ENCODE assay signal across 24 mouse cellular contexts in genomic region chr19:8672859-8673258, GRCm38 (mm10). TPM values are rescaled to one million over a fixed set of nuclear protein-coding genes. Genes with fewer than 3 reads are reported as not detected.
DNase-seq lines count a peak whose midpoint lies in the region; ATAC-seq and TF ChIP-seq lines count a peak whose summit lies in the region.
"Had no signal": no experiment of that assay in that cellular context is flagged by ENCODE, and none has a peak within 500 bp of the region (broad histone marks: within the 10 kb centered on the region; RNA-seq: fewer than 3 reads in every experiment).

No protein-coding gene starts in this region.

- peaks cover 33% of the 10 kb centered on the region for H3K4me1 ChIP-seq in liver, embryonic 12.5 days
- peaks cover 9% of the 10 kb centered on the region; the same call in 1 of the 2 replicates for H3K4me1 ChIP-seq in liver, postnatal 0 days (ENCODE audit: insufficient read depth)
- peaks cover 12% of the 10 kb centered on the region for H3K4me1 ChIP-seq in liver, embryonic 16.5 days (ENCODE audit: control insufficient read depth, low read depth, low read length)
- H3K4me1 ChIP-seq: embryonic facial prominence, embryonic 13.5 days; forebrain, embryonic 13.5 days; hindbrain, embryonic 12.5 days had no signal

- no peak for DNase-seq in liver, postnatal 0 days
- DNase-seq in heart, postnatal 4 days: no peak
- no peak for DNase-seq in T-cell, adult 2 months (ENCODE audit: low spot score)
- DNase-seq in urinary bladder, postnatal 36 days (ENCODE audit: low spot score in 2 of 2): no peak
- DNase-seq: adrenal gland, postnatal 10 days; cerebellum, adult 18-20 months; cerebellum, adult 9-11 months; cerebellum, postnatal 36 days; forebrain, postnatal 0 days; gastrocnemius, postnatal 14 days; heart, adult 2 months; heart, postnatal 36 days had no signal

- H3K27me3 ChIP-seq in liver, embryonic 12.5 days (replicated peaks): no peaks in the 10 kb centered on the region
- no peaks in the 10 kb centered on the region for H3K27me3 ChIP-seq in liver, postnatal 0 days (ENCODE audit: insufficient read depth, low read length)
- no peaks in the 10 kb centered on the region for H3K27me3 ChIP-seq in liver, embryonic 16.5 days (ENCODE audit: control insufficient read depth, insufficient read depth, low read depth, low read length)
- H3K27me3 ChIP-seq: CH12.LX; embryonic facial prominence, embryonic 13.5 days; forebrain, embryonic 13.5 days; hindbrain, embryonic 12.5 days had no signal

- WGBS in liver, embryonic 12.5 days (ENCODE audit: insufficient replicate concordance): 43% methylated on average over 3 of the region's 3 CpGs
- WGBS in liver, postnatal 0 days (ENCODE audit: insufficient replicate concordance): 68% methylated on average over 3 of the region's 3 CpGs
- 38% methylated on average over 3 of the region's 3 CpGs for WGBS in liver, embryonic 16.5 days (ENCODE audit: insufficient replicate concordance)

- peak overlapping the region; percentile 40 for H3K4me2 ChIP-seq in liver, embryonic 12.5 days
- H3K4me2 ChIP-seq in liver, postnatal 0 days (ENCODE audit: low read depth, low read length): no peak overlapping the region
- 0 out of 2 replicates have a peak overlapping the region, but pooled peaks have one; percentile 8 for H3K4me2 ChIP-seq in liver, embryonic 16.5 days (ENCODE audit: low read depth, low read length)
- H3K4me2 ChIP-seq: embryonic facial prominence, embryonic 13.5 days; forebrain, embryonic 13.5 days; heart, embryonic 13.5 days; hindbrain, embryonic 12.5 days had no signal

- no peaks in the 10 kb centered on the region for H3K9me3 ChIP-seq in liver, embryonic 12.5 days (replicated peaks)
- no peaks in the 10 kb centered on the region for H3K9me3 ChIP-seq in liver, postnatal 0 days (ENCODE audit: low read length)
- no peaks in the 10 kb centered on the region for H3K9me3 ChIP-seq in liver, embryonic 16.5 days (replicated peaks; ENCODE audit: control insufficient read depth, low read length)
- H3K9me3 ChIP-seq: embryonic facial prominence, embryonic 13.5 days; forebrain, embryonic 13.5 days; heart, embryonic 13.5 days; hindbrain, embryonic 12.5 days had no signal

- peak; percentile 83 for ATAC-seq in liver, embryonic 12.5 days
- ATAC-seq in liver, postnatal 0 days: no peak
- ATAC-seq in erythroid progenitor cell, adult 5-6 weeks (replicated peaks; ENCODE audit: low FRiP score, poor library complexity, severe bottlenecking): peak; percentile 46; the same call in 1 of the 2 replicates
- ATAC-seq in liver, embryonic 16.5 days (ENCODE audit: low read depth): peak; percentile 72
- ATAC-seq: forebrain, embryonic 13.5 days; forebrain, postnatal 0 days; hindbrain, embryonic 16.5 days had no signal

- H3K4me3 ChIP-seq in liver, embryonic 12.5 days: no peak overlapping the region
- H3K4me3 ChIP-seq in liver, postnatal 0 days (ENCODE audit: low read depth, low read length): no peak overlapping the region
- H3K4me3 ChIP-seq in liver, embryonic 16.5 days (ENCODE audit: low read depth, low read length): no peak overlapping the region
- H3K4me3 ChIP-seq: embryonic facial prominence, embryonic 13.5 days; forebrain, embryonic 13.5 days; heart, adult 2 months; heart, embryonic 13.5 days; hindbrain, embryonic 12.5 days had no signal

- H3K36me3 ChIP-seq in liver, embryonic 12.5 days: no peaks in the 10 kb centered on the region
- H3K36me3 ChIP-seq in liver, postnatal 0 days (replicated peaks; ENCODE audit: insufficient read depth, low read length): no peaks in the 10 kb centered on the region
- H3K36me3 ChIP-seq in liver, embryonic 16.5 days (ENCODE audit: control insufficient read depth, insufficient read depth): no peaks in the 10 kb centered on the region
- H3K36me3 ChIP-seq: embryonic facial prominence, embryonic 13.5 days; heart, embryonic 13.5 days; hindbrain, embryonic 12.5 days had no signal

- TF ChIP-seq CTCF in liver, postnatal 0 days (IDR thresholded peaks at IDR 0.05; ENCODE audit: low read depth): no peak

- peak overlapping the region; percentile 78 for H3K27ac ChIP-seq in liver, embryonic 12.5 days
- no peak overlapping the region for H3K27ac ChIP-seq in liver, postnatal 0 days (ENCODE audit: low read depth)
- peak overlapping the region; percentile 40; the same call in 1 of the 2 replicates for H3K27ac ChIP-seq in liver, embryonic 16.5 days (ENCODE audit: low read length)
- H3K27ac ChIP-seq: embryonic facial prominence, embryonic 13.5 days; forebrain, embryonic 13.5 days; heart, adult 2 months; heart, embryonic 13.5 days; hindbrain, embryonic 12.5 days had no signal

- no peak overlapping the region for H3K9ac ChIP-seq in liver, embryonic 12.5 days
- H3K9ac ChIP-seq in liver, postnatal 0 days (replicated peaks): no peak overlapping the region
- H3K9ac ChIP-seq in liver, embryonic 16.5 days (ENCODE audit: low read depth, low read length): no peak overlapping the region
- H3K9ac ChIP-seq: embryonic facial prominence, embryonic 13.5 days; forebrain, embryonic 13.5 days; forebrain, postnatal 0 days; heart, embryonic 13.5 days; hindbrain, embryonic 12.5 days had no signal

- no peak; the same call in 1 of the 2 replicates for TF ChIP-seq EP300 in liver, postnatal 0 days (IDR thresholded peaks at IDR 0.05; ENCODE audit: low read depth)

RNA-seq across cellular contexts. Expression of gene Chrm1, which starts 9.3 kb away (rescaled TPM):
- polyA plus RNA-seq in liver, embryonic 12.5 days (2016; fragmentation: Nextera tagmentation; extraction: Ambion mirVana): not detected in 2 replicates
- not detected in 2 replicates for polyA plus RNA-seq in liver, postnatal 0 days (2015; fragmentation: Nextera tagmentation; extraction: Ambion mirVana)
- not detected in 2 replicates for total RNA-seq in erythroid progenitor cell, adult 5-6 weeks (2015; ENCODE audit: low replicate concordance)
- 0.26 TPM in 1 of 2 replicates, not detected in the other for total RNA-seq in erythroid progenitor cell, adult 5-6 weeks (2017; ENCODE audit: low replicate concordance)
- polyA plus RNA-seq in liver, embryonic 16.5 days (2015; fragmentation: Nextera tagmentation; extraction: Ambion mirVana): 0.02 TPM in 1 of 2 replicates, not detected in the other
- total RNA-seq in heart, postnatal 4 days (2021): not detected
- total RNA-seq: CH12.LX; gastrocnemius, adult 18-20 months; heart, adult 2 months; heart, postnatal 36 days had no signal
- polyA plus RNA-seq: heart, embryonic 13.5 days; heart, postnatal 0 days had no signal

RNA-seq across cellular contexts. Expression of gene Slc3a2, which starts 50.3 kb away (rescaled TPM):
- 133 and 141 TPM in 2 replicates for polyA plus RNA-seq in liver, embryonic 12.5 days (2016; fragmentation: Nextera tagmentation; extraction: Ambion mirVana)
- 64.4 and 68.0 TPM in 2 replicates for polyA plus RNA-seq in liver, postnatal 0 days (2015; fragmentation: Nextera tagmentation; extraction: Ambion mirVana)
- total RNA-seq in erythroid progenitor cell, adult 5-6 weeks (2015; ENCODE audit: low replicate concordance): 198 and 206 TPM in 2 replicates
- total RNA-seq in erythroid progenitor cell, adult 5-6 weeks (2017; ENCODE audit: low replicate concordance): 242 and 266 TPM in 2 replicates
- polyA plus RNA-seq in liver, embryonic 16.5 days (2015; fragmentation: Nextera tagmentation; extraction: Ambion mirVana): 133 and 137 TPM in 2 replicates
- 10 to 100 TPM; 62.4 to 66.3 TPM for total RNA-seq in heart, postnatal 4 days (2021)

RNA-seq across cellular contexts. Expression of gene Slc22a6, which starts 55.0 kb away (rescaled TPM):
- not detected in 2 replicates for polyA plus RNA-seq in liver, embryonic 12.5 days (2016; fragmentation: Nextera tagmentation; extraction: Ambion mirVana)
- not detected in 2 replicates for polyA plus RNA-seq in liver, postnatal 0 days (2015; fragmentation: Nextera tagmentation; extraction: Ambion mirVana)
- total RNA-seq in erythroid progenitor cell, adult 5-6 weeks (2015; ENCODE audit: low replicate concordance): not detected in 2 replicates
- total RNA-seq in erythroid progenitor cell, adult 5-6 weeks (2017; ENCODE audit: low replicate concordance): not detected in 2 replicates
- 0.02 TPM in 1 of 2 replicates, not detected in the other for polyA plus RNA-seq in liver, embryonic 16.5 days (2015; fragmentation: Nextera tagmentation; extraction: Ambion mirVana)
- total RNA-seq in heart, postnatal 4 days (2021): not detected
- total RNA-seq: adrenal gland, postnatal 10 days; CH12.LX; gastrocnemius, adult 18-20 months; gastrocnemius, postnatal 14 days; heart, adult 2 months; heart, postnatal 36 days had no signal
- polyA plus RNA-seq: gonadal fat pad, adult 2 months; heart, adult 2 months; heart, embryonic 13.5 days; heart, postnatal 0 days had no signal
